Mouse (Mus musculus): ENCODE data around the gene Chst5. TPM values are rescaled to one million over a fixed set of nuclear protein-coding genes. Genes with fewer than 3 reads are reported as not detected.

Gene Chst5
- polyA plus RNA-seq, 1 experiment from 2014 or later, result not detected

DNA sequence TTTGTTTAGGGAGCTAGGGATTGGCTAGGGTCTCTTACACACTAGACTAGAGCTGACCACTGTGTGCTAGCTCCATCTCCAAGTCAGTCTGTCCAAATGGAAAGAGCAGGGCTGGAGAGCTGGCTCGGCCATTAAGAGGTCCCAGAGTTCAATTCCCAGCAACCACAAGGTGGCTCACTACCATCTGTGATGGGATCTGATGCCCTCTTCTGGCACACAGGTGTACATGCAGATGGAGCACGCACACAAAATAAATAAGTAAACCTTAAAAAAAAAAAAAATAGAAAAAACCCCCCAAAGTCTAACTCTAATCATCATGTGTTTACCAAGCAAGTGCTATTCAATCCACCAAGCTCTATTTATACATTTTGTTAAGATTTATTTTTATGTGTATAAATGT is 9.4 kb upstream of the Chst5 start:
- no peak overlapping the region for H3K4me3 ChIP-seq (ENCODE audit: low read depth, low read length)
- no peak overlapping the region for H3K27ac ChIP-seq (ENCODE audit: low read depth)
- ATAC-seq (no peak), DNase-seq (no peak)
- no peaks in the 10 kb centered on the region for H3K9me3 ChIP-seq (ENCODE audit: low read length)
- no peaks in the 10 kb centered on the region for H3K4me1 ChIP-seq (ENCODE audit: insufficient read depth)
- H3K27me3 ChIP-seq (ENCODE audit: insufficient read depth, low read length), result peaks cover 3% of the 10 kb centered on the region; the same call in 1 of the 2 replicates
- TF ChIP-seq EP300 (IDR thresholded peaks at IDR 0.05; ENCODE audit: low read depth) (no peak), CTCF (IDR thresholded peaks at IDR 0.05; ENCODE audit: low read depth) (peak; percentile 78)
- no peaks in the 10 kb centered on the region for H3K36me3 ChIP-seq (replicated peaks; ENCODE audit: insufficient read depth, low read length)
- 75% methylated on average over 2 of the region's 2 CpGs for WGBS (ENCODE audit: insufficient replicate concordance)
- H3K9ac ChIP-seq (replicated peaks), result no peak overlapping the region
- no peak overlapping the region for H3K4me2 ChIP-seq (ENCODE audit: low read depth, low read length)

DNA sequence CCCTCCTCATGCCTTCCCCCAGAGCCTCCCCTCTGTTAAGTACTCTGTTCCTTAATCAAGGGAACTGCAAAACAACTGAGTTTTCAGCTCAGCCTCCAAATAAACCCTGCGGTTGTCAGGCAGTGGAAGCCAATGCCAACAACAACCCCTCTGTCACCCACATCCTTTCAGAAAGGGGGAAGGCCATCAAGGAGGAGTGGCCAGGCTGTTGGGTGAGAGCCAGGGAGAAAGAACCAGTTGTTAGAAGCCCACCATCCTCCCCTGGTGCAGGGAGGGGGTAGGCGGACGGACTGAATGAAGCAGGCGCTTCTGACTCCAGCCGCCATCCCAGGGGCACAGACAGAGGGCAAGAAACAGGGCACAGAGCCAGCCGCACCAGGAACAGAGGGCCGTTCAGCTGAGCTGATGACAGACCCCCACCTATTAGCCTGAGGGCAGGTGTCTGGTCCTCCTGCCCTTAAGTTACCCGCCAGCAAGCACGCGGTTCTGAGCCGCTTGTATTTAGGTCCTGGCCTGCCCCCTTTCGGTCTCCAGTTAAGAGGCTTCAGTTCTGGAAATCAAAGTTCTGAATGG is 2.7 kb upstream of the Chst5 start:
- no peak overlapping the region for H3K9ac ChIP-seq (replicated peaks)
- no peaks in the 10 kb centered on the region for H3K9me3 ChIP-seq (ENCODE audit: low read length)
- no peaks in the 10 kb centered on the region for H3K36me3 ChIP-seq (replicated peaks; ENCODE audit: insufficient read depth, low read length)
- no peak overlapping the region for H3K27ac ChIP-seq (ENCODE audit: low read depth)
- TF ChIP-seq EP300 (IDR thresholded peaks at IDR 0.05; ENCODE audit: low read depth) (no peak), CTCF (IDR thresholded peaks at IDR 0.05; ENCODE audit: low read depth) (no peak)
- WGBS (ENCODE audit: insufficient replicate concordance), result 60% methylated on average over 12 of the region's 12 CpGs
- H3K4me3 ChIP-seq (ENCODE audit: low read depth, low read length), result no peak overlapping the region
- ATAC-seq (no peak), DNase-seq (no peak)
- peaks cover 36% of the 10 kb centered on the region for H3K27me3 ChIP-seq (ENCODE audit: insufficient read depth, low read length)
- no peak overlapping the region for H3K4me2 ChIP-seq (ENCODE audit: low read depth, low read length)
- H3K4me1 ChIP-seq (ENCODE audit: insufficient read depth), result no peaks in the 10 kb centered on the region

DNA sequence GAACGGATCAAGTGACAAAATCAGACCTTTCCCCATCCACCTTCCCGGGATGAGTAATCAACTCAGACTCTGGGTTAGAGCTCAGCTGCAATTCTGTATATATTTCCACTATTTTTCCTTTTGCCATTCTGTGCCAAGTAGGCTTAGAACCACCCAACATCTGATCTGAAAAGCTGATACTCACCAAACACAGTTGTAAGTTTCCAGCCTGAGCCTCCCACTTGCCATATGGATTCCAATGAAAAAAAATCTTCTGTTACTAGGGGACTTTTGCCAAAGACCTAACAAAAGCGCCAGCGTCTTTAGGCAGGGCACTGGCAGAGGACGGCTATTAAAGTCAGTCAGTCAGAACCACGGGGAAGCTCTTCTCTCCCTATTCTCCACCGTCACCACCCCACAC is 1.3 kb upstream of the Chst5 start:
- no peak overlapping the region for H3K4me2 ChIP-seq (ENCODE audit: low read depth, low read length)
- H3K9me3 ChIP-seq (ENCODE audit: low read length), result no peaks in the 10 kb centered on the region
- ATAC-seq (no peak), DNase-seq (no peak)
- no peak overlapping the region for H3K9ac ChIP-seq (replicated peaks)
- H3K36me3 ChIP-seq (replicated peaks; ENCODE audit: insufficient read depth, low read length), result no peaks in the 10 kb centered on the region
- TF ChIP-seq EP300 (IDR thresholded peaks at IDR 0.05; ENCODE audit: low read depth), result no peak
- no peak for TF ChIP-seq CTCF (IDR thresholded peaks at IDR 0.05; ENCODE audit: low read depth)
- 63% methylated on average over 7 of the region's 7 CpGs for WGBS (ENCODE audit: insufficient replicate concordance)
- H3K4me1 ChIP-seq (ENCODE audit: insufficient read depth), result no peaks in the 10 kb centered on the region
- H3K27ac ChIP-seq (ENCODE audit: low read depth), result no peak overlapping the region
- H3K27me3 ChIP-seq (ENCODE audit: insufficient read depth, low read length), result peaks cover 37% of the 10 kb centered on the region
- H3K4me3 ChIP-seq (ENCODE audit: low read depth, low read length), result no peak overlapping the region

DNA sequence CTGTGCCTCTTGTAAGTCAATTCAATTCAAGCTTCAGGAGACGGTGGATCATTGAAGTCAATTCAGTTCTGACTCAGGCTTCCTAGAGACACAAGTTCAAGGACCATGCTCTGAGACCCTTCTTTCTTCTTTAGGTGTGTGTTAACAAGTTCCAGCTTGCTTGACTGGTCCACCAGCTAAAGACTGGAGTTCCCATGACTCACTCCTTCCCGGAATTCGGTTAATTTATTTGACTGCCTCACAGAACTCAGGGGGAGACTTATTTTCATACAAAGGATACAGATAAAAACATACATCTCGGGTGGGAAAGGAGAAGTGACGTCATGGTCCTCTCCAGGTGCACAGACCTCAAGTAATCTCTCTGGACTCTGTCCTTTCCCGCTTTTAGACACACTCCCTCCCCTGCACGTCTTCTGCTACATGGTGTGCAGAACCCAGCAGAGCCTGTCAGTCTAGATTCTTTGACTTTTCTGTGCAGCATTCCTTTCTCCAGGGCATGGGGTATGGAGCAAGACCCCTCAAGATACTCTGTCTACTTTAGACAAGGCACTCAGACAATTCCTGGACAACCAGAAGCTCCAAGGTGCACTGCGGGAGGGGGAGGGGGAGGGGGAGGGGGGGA is 4.6 kb downstream of the Chst5 start:
- Histone ChIP-seq H3K36me3 (replicated peaks; ENCODE audit: insufficient read depth, low read length) (no peaks in the 10 kb centered on the region), H3K4me3 (ENCODE audit: low read depth, low read length) (no peak overlapping the region), H3K4me1 (ENCODE audit: insufficient read depth) (no peaks in the 10 kb centered on the region), H3K9me3 (ENCODE audit: low read length) (no peaks in the 10 kb centered on the region), H3K4me2 (ENCODE audit: low read depth, low read length) (no peak overlapping the region), H3K27ac (ENCODE audit: low read depth) (no peak overlapping the region), H3K9ac (replicated peaks) (no peak overlapping the region), H3K27me3 (ENCODE audit: insufficient read depth, low read length) (peaks cover 20% of the 10 kb centered on the region)
- 54% methylated on average over 8 of the region's 8 CpGs for WGBS (ENCODE audit: insufficient replicate concordance)
- no peak for DNase-seq
- TF ChIP-seq EP300 (IDR thresholded peaks at IDR 0.05; ENCODE audit: low read depth), result no peak
- no peak for TF ChIP-seq CTCF (IDR thresholded peaks at IDR 0.05; ENCODE audit: low read depth)
- ATAC-seq, result no peak

DNA sequence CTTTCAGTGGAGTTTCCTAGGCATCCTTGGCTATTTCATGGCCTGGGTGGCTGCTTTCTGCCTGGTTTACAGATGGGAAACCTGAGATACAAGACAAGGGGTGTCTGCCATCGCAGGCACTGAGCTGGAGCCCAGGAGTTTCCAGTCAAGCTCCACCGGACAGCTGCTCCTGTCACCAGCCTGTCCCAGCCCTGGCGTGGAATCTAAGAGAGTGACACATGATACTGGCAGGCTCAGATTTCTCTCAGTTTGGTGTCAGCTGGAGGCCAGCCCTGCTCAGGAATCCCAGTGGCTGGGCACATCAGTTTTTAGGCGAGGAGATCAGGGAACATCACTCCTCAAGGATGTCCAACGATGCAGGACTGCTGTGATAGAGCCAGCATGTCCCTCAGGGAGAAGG is 8.2 kb downstream of the Chst5 start:
- H3K27ac ChIP-seq (ENCODE audit: low read depth), result no peak overlapping the region
- no peaks in the 10 kb centered on the region for H3K9me3 ChIP-seq (ENCODE audit: low read length)
- H3K4me2 ChIP-seq (ENCODE audit: low read depth, low read length), result no peak overlapping the region
- DNase-seq (no peak), ATAC-seq (no peak)
- 40% methylated on average over 5 of the region's 5 CpGs for WGBS (ENCODE audit: insufficient replicate concordance)
- no peaks in the 10 kb centered on the region for H3K36me3 ChIP-seq (replicated peaks; ENCODE audit: insufficient read depth, low read length)
- TF ChIP-seq EP300 (IDR thresholded peaks at IDR 0.05; ENCODE audit: low read depth) (no peak), CTCF (IDR thresholded peaks at IDR 0.05; ENCODE audit: low read depth) (no peak)
- no peak overlapping the region for H3K9ac ChIP-seq (replicated peaks)
- H3K4me3 ChIP-seq (ENCODE audit: low read depth, low read length), result no peak overlapping the region
- H3K4me1 ChIP-seq (ENCODE audit: insufficient read depth), result no peaks in the 10 kb centered on the region
- H3K27me3 ChIP-seq (ENCODE audit: insufficient read depth, low read length), result no peaks in the 10 kb centered on the region

DNA sequence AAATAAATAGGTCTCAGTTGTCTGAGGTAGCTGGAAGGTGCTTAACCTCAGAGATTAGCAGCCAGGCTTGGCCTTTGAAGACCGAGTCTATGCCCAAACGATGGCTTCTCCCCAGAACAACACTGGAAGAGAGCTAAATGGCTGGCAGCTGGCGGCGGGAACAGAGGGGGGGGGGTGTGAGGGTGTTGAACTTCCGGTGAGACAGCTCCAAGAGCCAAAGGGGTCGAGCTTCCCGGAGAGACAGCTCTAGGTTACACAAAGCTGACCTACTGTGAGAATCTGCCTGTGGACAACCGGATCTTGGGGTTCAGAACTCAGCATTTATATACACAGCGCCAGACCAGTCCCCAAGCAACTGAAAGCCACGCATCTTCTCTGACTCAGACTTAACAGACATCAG is 11.7 kb downstream of the Chst5 start:
- no peak for ATAC-seq
- no peaks in the 10 kb centered on the region for H3K36me3 ChIP-seq (replicated peaks; ENCODE audit: insufficient read depth, low read length)
- 36% methylated on average over 10 of the region's 10 CpGs for WGBS (ENCODE audit: insufficient replicate concordance)
- H3K27me3 ChIP-seq (ENCODE audit: insufficient read depth, low read length), result no peaks in the 10 kb centered on the region
- no peaks in the 10 kb centered on the region for H3K9me3 ChIP-seq (ENCODE audit: low read length)
- H3K9ac ChIP-seq (replicated peaks), result no peak overlapping the region
- no peak for TF ChIP-seq EP300 (IDR thresholded peaks at IDR 0.05; ENCODE audit: low read depth)
- TF ChIP-seq CTCF (IDR thresholded peaks at IDR 0.05; ENCODE audit: low read depth), result no peak
- no peak overlapping the region for H3K27ac ChIP-seq (ENCODE audit: low read depth)
- H3K4me3 ChIP-seq (ENCODE audit: low read depth, low read length), result no peak overlapping the region
- H3K4me2 ChIP-seq (ENCODE audit: low read depth, low read length), result no peak overlapping the region
- H3K4me1 ChIP-seq (ENCODE audit: insufficient read depth), result no peaks in the 10 kb centered on the region
- no peak for DNase-seq

Measured in liver, postnatal 0 days (tissue).